Mouse (Mus musculus) NIH3T3 (cell line): ENCODE measurements around the gene Miga2.

Experiments used
- DNase-seq: peaks from one replicate; pipeline ENCODE4 v3.0.0-alpha.2; 2012; ENCODE audit warnings: low read depth

Miga2 gene

GRCm38 (mm10) chr2:30358533-30359531 is 5.2 kb upstream of the Miga2 start, which contains the start of gene Sh3glb2:
Gene Sh3glb2, minus strand, starts transcription at chr2:30359337.
- peak; percentile 92 for DNase-seq

GRCm38 (mm10) chr2:30360626-30361025 is 3.4 kb upstream of the Miga2 start:
- DNase-seq, result no peak

- peak; percentile 48 for DNase-seq
These were observed 1.2 kb upstream of the Miga2 start for GRCm38 (mm10) chr2:30362865-30363264.

GRCm38 (mm10) chr2:30365281-30366069 is 1.4 kb downstream of the Miga2 start:
- no peak for DNase-seq

GRCm38 (mm10) chr2:30366203-30366602 is 2.2 kb downstream of the Miga2 start:
- DNase-seq, result no peak

GRCm38 (mm10) chr2:30371544-30371943 is 7.5 kb downstream of the Miga2 start:
- DNase-seq, result no peak

GRCm38 (mm10) chr2:30372726-30373125 is 8.7 kb downstream of the Miga2 start:
- DNase-seq, result no peak

- no peak for DNase-seq
These were observed 11.9 kb downstream of the Miga2 start for GRCm38 (mm10) chr2:30375893-30376292.

GRCm38 (mm10) chr2:30377721-30378120 is 13.7 kb downstream of the Miga2 start:
- DNase-seq, result no peak

- no peak for DNase-seq
These were observed 15.3 kb downstream of the Miga2 start for GRCm38 (mm10) chr2:30379307-30379706.

GRCm38 (mm10) chr2:30380564-30381376 is 16.7 kb downstream of the Miga2 start:
- no peak for DNase-seq

- DNase-seq, result no peak
These were observed 17.3 kb downstream of the Miga2 start for GRCm38 (mm10) chr2:30381377-30381725.

GRCm38 (mm10) chr2:30384814-30385213 is 20.8 kb downstream of the Miga2 start:
- DNase-seq, result no peak

GRCm38 (mm10) chr2:30385591-30385990 is 21.6 kb downstream of the Miga2 start:
- DNase-seq, result peak; percentile 24

- DNase-seq, result no peak
These were observed 22.9 kb downstream of the Miga2 start for GRCm38 (mm10) chr2:30386913-30387312.

- DNase-seq, result no peak
These were observed 25.0 kb downstream of the Miga2 start for GRCm38 (mm10) chr2:30389000-30389399.

- DNase-seq, result peak; percentile 98
These were observed 28.1 kb downstream of the Miga2 start, which contains the start of gene Dolpp1 for GRCm38 (mm10) chr2:30392114-30392576. Gene Dolpp1, plus strand, starts transcription at chr2:30392254.

- DNase-seq, result peak; percentile 87
These were observed 28.7 kb downstream of the Miga2 start for GRCm38 (mm10) chr2:30392577-30393369.

- DNase-seq, result no peak
These were observed 29.3 kb downstream of the Miga2 start for GRCm38 (mm10) chr2:30393370-30393656.

GRCm38 (mm10) chr2:30395757-30396156 is 31.7 kb downstream of the Miga2 start:
- no peak for DNase-seq

GRCm38 (mm10) chr2:30396246-30396645 is 32.2 kb downstream of the Miga2 start:
- DNase-seq, result no peak
